In the genomic region with DNA sequence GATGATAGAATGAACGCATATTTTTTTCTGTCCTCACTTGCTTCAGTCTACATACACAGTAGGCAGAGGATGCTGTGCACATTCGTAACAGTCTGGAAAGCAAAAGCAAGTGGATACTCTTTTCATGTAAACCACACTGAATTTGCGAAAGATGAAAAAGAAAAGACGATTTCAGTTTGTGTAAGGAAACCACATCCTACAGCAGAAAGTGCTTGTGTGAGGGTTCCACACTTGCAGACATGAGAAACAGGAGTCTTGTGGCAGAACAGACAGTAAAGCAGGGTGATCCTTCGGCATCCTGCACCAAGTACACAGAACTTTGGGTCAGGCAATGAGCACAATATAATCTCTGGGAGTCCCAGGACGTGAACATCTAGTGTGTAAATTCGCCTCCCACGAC, we compare ENCODE assay signal across 13 mouse cellular contexts.
"Had no signal": no experiment of that assay in that cellular context is flagged by ENCODE, and none has a peak within 500 bp of the region (broad histone marks: within the 10 kb centered on the region; RNA-seq: fewer than 3 reads in every experiment).

No protein-coding gene starts in this region.

- ATAC-seq: intestine, embryonic 15.5 days; midbrain, embryonic 15.5 days had no signal

- H3K4me3 ChIP-seq: intestine, embryonic 15.5 days; kidney, embryonic 15.5 days; limb, embryonic 13.5 days; midbrain, embryonic 15.5 days; neural tube, embryonic 15.5 days had no signal

- DNase-seq: kidney, adult 18-20 months; kidney, postnatal 14 days; left cerebral cortex, postnatal 4 days; lung, adult 18-20 months; retina, postnatal 1 day; right cerebral cortex, postnatal 4 days; spleen, adult 18-20 months had no signal

- H3K27ac ChIP-seq: intestine, embryonic 15.5 days; kidney, embryonic 15.5 days; limb, embryonic 13.5 days; liver, embryonic 14.5 days; midbrain, embryonic 15.5 days; neural tube, embryonic 15.5 days had no signal

- H3K27me3 ChIP-seq: intestine, embryonic 15.5 days; midbrain, embryonic 15.5 days; neural tube, embryonic 15.5 days had no signal

- H3K36me3 ChIP-seq: intestine, embryonic 15.5 days; kidney, embryonic 15.5 days; limb, embryonic 13.5 days; midbrain, embryonic 15.5 days; neural tube, embryonic 15.5 days had no signal
